Mouse (Mus musculus) megakaryocyte, adult 5-6 weeks (primary cell): ENCODE results near the gene Desi1. TPM values are rescaled to one million over a fixed set of nuclear protein-coding genes. Genes with fewer than 3 reads are reported as not detected.
A peak's percentile ranks its signal among the peaks of the same experiment; 100 is the strongest.

Experiments used
- ATAC-seq: 2 replicates; pipeline ENCODE4 v1.8.0; 2016; ENCODE audit warnings: mild to moderate bottlenecking, inconsistent platforms; ENCODE audit not compliant: poor library complexity, severe bottlenecking
- total RNA-seq, 2 experiments: library from RNA; stranded (forward) in 1 of 2; stranded (reverse) in 1 of 2; fragments of 153-499, 151-499 nt in 1 of 2; fragments of 221-1000, 200-1000 nt in 1 of 2; gene quantifications; 2 replicates each; pipeline versions ENCODE4 v1.2.3 to v1.2.4; 2015 to 2017

The Desi1 gene
- total RNA-seq, 2 experiments from 2014 or later, result 2.6 to 19.1 TPM

DNA sequence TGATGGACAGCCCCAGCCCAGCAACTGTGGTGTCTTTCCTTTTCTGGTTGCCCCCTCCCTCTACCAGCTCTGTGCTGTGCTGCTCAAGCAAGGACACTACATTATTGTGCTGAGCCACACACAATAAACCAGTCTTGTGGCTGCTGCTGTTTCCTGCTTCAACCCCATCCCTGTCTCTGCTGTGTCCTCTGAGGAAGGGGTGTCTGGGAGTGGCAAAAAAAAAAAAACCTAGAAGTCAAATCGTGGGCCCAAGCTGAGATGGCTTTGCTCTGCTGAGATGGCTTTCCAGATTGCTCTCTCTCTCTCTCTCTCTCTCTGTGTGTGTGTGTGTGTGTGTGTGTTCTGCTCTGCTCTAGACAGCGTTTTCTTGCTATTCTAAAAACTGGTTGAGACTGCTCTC lies 65.2 kb downstream of the Desi1 start:
- no peak for ATAC-seq

- no peak for ATAC-seq
Measured at GRCm38 (mm10) chr15:81967821-81968220, 65.8 kb downstream of the Desi1 start.

DNA sequence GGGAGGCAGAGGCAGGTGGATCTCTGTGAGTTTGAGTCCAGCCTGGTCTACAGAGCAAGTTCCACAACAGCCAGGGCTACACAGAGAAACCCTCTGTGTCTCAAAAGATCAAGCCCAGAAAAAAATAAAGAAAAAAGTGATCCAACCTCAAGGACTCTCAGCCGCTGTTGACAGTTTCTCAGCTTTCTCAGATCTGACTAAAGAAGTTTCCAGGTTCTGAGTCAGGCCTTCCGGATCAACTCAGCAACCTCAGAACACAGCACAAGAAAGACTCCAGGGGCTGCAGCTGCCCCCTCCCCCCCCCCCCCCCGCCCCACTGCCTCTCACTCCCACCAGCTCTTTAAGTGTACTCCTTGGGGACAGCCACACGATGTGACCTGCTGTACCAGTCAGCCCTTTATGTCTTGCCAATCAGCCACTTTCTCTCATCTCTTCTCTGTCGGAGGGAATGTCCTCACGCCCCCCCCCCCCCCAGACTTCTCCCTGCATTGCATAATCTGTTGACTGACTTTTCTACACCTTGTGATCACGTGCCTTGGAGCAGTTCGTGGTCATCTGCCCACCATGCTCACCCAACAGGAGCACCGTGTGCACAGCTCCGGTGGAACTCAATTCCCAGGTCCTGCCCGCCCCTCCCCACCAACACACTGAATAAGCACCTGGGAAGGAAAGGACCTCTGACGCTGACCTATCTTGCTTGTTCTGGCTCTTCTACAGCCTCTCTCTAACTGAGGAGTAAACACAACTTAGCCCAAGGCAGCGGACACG lies 67.4 kb downstream of the Desi1 start:
- no peak for ATAC-seq

- no peak for ATAC-seq
Measured at GRCm38 (mm10) chr15:81964980-81965545, 68.6 kb downstream of the Desi1 start.

- ATAC-seq, result no peak
Measured at GRCm38 (mm10) chr15:81964262-81964661, 69.4 kb downstream of the Desi1 start.

GRCm38 (mm10) chr15:81961078-81961451 lies 72.6 kb downstream of the Desi1 start:
- ATAC-seq, result no peak

DNA sequence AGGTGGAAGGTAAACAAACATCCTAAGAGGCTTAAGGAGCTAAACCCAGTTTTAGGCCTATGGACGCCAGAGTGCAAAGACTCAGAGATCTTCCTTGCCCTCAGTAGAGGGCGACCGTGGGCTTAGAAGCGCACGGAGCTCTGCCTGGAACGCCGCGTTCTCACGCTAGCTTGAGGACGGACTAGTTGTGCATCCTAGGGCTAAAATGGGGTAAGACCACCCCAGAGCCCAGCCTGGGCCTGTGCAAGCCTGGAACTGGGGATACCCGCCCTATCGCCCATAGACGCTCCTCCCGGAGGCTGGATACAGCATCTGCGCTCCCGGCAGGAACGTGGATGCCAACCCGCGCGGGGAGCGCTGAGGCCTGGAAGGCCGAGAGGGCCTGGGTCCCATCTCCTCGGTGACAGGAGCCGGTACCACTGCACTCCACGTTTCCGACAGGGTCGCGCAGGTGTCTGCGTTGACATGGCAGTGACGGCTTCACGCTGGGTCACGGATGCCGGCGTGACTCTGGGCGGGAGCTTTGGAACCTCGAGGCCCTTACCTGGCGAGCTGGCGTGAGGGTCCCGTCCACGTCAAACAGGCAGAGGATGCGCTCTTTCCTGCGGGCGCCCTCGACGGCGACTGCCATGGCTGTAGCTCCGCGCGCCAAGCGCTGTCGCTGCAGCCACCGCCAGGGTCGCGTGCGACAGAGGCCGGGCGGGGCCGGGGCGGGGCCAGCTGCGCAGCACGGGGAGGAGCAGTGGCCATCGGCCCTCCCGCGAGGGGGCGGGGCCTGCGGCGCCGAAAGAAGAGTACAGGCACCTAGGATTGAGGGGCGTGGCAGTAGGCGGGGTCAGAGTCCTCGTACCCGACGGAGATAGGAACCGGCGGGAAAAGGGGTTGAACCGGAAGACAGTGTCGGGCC lies 73.2 kb downstream of the Desi1 start, which contains the start of gene Pmm1:
Gene Pmm1, minus strand, starts transcription at position 760 of the 907 bp plus-strand sequence.
- peak; percentile 96 for ATAC-seq

GRCm38 (mm10) chr15:81958906-81959305 lies 74.8 kb downstream of the Desi1 start:
- no peak for ATAC-seq

DNA sequence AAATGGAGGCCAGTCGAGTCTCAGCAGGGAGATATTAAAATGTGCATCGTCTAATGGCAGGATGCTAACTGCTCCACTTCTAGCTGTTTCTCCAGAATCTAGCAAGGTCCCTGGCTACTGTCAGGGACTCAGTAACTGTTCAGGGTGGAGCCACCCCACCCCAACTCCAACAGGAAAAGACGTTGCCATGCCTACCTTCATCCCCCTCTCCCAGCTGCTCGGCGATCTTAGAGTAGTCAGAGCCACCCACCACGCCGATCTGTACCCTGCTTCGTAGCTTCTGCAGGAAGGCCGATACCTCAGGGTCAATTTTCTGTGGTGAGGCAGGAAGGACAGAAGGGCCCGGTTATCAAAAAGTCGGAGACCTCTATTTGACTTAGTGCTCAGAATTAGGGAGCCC lies 76.1 kb downstream of the Desi1 start:
- no peak for ATAC-seq

- ATAC-seq, result no peak
Measured at GRCm38 (mm10) chr15:81956457-81956856, 77.2 kb downstream of the Desi1 start.

DNA sequence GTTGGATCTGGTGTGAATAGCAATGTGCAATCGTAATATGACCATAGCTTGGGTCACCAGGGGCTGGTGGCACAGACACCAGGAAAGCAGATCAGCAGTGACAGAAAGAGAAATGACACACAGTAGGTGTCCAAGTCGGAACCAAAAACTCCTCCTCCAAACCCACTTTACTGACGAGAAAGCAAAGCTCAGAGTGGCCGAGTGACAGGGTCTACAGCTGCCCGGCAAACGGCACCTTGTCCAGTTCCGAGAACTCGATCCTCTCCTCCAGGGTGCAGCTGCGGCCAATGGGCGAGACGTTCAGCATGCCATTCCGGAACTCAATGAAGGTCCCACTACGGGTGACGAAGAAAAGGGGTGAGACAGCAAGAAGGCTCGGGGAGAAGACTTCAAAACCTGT lies 78.2 kb downstream of the Desi1 start:
- ATAC-seq, result no peak

- ATAC-seq, result no peak
Measured at GRCm38 (mm10) chr15:81954716-81955115, 78.9 kb downstream of the Desi1 start.

DNA sequence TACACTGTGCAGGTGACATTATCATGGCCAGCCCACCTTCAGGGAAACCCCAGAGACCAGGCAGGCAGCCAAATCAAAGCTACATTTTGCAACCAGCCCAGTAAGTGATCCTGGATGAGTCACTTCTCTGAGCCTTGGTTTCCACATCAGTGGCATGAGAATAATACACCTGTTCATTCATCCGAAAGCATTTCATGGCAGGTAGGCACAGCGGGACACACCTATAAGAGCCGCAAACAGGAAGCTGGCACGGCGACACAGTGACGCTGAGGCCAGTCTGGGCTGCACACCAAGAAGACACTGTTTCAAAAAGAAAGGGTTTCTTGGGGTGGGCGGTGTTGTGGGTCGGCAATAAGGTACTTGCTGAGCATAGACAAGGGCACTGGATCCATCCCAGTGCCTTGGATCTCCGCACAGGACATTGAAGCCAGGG lies 79.5 kb downstream of the Desi1 start:
- no peak for ATAC-seq

DNA sequence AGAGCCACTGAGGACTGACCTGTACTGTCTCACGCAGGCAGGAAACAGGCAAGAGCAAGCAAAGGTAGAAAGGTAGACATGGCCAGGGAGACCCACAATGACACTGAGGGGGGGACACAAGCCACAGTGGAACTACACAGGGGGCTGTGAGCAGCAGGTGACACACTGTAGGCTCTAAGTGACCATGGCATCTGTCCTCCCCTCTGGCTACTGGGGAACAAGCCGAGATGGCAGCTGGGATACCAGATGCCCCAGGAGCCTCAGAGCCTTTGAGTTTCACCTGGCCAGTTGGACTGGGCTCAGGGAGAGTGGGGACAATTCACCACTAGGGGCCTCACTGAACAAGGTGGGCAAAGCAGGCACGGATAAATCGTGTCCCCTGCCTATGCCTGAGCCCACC lies 81.4 kb downstream of the Desi1 start:
- ATAC-seq, result no peak

DNA sequence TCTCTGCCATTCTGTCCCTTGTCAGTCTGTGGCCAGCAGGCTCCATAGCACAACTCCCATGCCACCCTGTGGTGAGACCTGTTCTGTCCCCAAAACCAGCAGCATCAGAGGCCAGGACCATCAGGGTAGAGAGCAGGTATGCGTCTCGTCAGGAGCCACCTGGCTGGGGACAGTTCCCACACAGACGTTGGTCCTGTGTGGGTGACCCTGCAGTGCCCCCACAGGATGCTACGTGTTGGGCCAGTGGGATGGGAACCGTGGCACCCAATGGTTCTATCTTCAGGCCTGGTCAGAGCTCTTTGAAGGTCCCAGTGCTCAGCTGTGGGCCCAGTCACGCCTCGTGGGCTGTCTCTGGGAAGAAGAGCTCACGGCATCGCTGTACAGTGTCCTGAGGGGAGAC lies 82.5 kb downstream of the Desi1 start:
- ATAC-seq, result no peak

DNA sequence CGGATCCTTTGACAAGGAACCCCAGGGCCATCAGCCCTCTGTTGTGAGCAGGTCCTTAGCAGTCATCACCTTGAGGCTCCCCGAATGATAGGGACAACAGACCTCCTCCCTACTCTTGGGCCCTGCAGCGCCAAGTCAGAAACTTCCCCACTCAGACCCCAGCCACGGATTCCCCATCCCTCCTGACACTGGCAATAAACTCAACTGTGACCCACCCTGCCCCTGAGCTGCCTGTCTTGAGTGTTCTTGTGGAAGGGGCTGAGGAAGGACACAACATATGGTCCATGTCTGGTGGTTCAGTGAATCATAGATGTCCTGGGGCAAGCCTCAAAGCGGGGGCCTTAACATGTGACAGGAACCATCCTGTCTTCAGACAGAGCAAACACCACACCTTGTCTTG lies 82.9 kb downstream of the Desi1 start:
- no peak for ATAC-seq

GRCm38 (mm10) chr15:81949476-81950131 lies 84.1 kb downstream of the Desi1 start:
- ATAC-seq, result no peak

GRCm38 (mm10) chr15:81949076-81949475 lies 84.6 kb downstream of the Desi1 start:
- no peak for ATAC-seq

GRCm38 (mm10) chr15:81943176-81943749 lies 90.4 kb downstream of the Desi1 start:
- ATAC-seq, result no peak
